Mouse (Mus musculus): Measurements from ENCODE around the gene Tstd2. TPM values are rescaled to one million over a fixed set of nuclear protein-coding genes. Genes with fewer than 3 reads are reported as not detected.

Gene Tstd2
- total and polyA plus RNA-seq, 3 experiments, result 27.8 to 30.1 TPM; not detected in 1

DNA sequence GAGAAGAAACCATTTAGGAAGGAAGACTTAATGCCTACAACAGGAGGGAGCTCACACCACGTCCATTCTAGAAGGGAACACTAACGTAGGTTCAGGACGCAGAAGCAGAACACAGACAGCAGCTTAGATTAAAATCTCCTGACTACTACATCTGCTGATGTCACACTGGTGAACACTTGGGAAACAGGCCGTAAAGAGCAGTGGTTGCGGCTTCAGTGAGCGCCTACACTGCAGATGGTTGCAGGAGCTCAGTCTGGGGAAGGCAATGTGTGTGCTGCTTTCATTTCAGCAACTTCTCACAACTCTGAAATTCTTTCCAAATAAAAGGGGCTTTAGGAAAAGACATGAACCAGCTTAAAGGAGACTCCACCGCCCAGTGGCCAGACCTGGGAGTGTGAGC lies 39.0 kb upstream of the Tstd2 start:
- DNase-seq (ENCODE audit: low read depth, low spot score), result no peak
- TF ChIP-seq KAT2A (conservative IDR thresholded peaks at IDR 0.05; ENCODE audit: low read depth, low read length), result no peak
- TF ChIP-seq E2F4 (IDR thresholded peaks at IDR 0.05; ENCODE audit: borderline replicate concordance, low read depth, low read length), result no peak
- TF ChIP-seq CHD1 (IDR thresholded peaks at IDR 0.05; ENCODE audit: low read depth, low read length), result no peak
- Histone ChIP-seq H3K27me3 (ENCODE audit: control insufficient read depth in 1 of 2, insufficient read depth in 2 of 2, low read length in 2 of 2) (no peaks in the 10 kb centered on the region), H3K79me2 (ENCODE audit: control insufficient read depth, insufficient read depth, low read length, poor library complexity) (no peaks in the 10 kb centered on the region), H3K36me3 (ENCODE audit: control insufficient read depth in 1 of 2, insufficient read depth in 2 of 2, low read length in 2 of 2) (peaks cover 0 to 11% of the 10 kb centered on the region in 2 experiments; a peak in 2 of 4 replicates), H3K9me3 (replicated peaks; ENCODE audit: insufficient read depth, low read length) (no peaks in the 10 kb centered on the region), H3K27ac (ENCODE audit: control insufficient read depth, low read depth, low read length) (no peak overlapping the region), H3K4me1 (ENCODE audit: control insufficient read depth in 1 of 2, insufficient read depth in 2 of 2, low read length in 2 of 2) (no peaks in the 10 kb centered on the region), H3K9ac (ENCODE audit: control insufficient read depth, low read depth, low read length, poor library complexity, severe bottlenecking) (no peak overlapping the region), H3K4me3 (ENCODE audit: control insufficient read depth in 1 of 2, insufficient read depth in 1 of 2, low read depth in 2 of 2, low read length in 2 of 2) (no peak overlapping the region)

DNA sequence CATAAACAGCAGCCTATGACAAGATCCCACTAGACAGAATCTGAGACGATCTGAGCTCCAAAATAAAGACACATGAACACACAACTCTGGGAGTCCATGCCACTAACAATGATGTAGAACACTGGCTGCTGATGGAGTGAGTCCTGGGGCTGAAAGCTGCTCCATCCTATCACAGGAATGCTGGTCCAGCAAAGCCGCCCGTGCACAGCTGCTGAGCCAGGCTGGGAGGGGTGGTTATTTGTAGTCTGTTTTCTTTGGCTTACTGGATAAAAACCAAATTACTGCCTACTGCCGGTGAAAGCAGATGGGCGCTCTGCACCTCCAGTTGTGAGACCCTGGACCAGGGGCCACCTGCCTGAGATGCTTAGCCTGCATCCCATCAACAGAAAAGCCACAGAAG lies 38.5 kb upstream of the Tstd2 start:
- TF ChIP-seq MAFK (IDR thresholded peaks at IDR 0.05; ENCODE audit: borderline replicate concordance, low read depth, low read length), result no peak
- TF ChIP-seq TCF12 (IDR thresholded peaks at IDR 0.05; ENCODE audit: low read depth, low read length), result no peak
- no peak for TF ChIP-seq SMC3 (IDR thresholded peaks at IDR 0.05; ENCODE audit: low read depth, low read length)
- no peak for TF ChIP-seq MAX (IDR thresholded peaks at IDR 0.05; ENCODE audit: low read length)
- H3K79me2 ChIP-seq (ENCODE audit: control insufficient read depth, insufficient read depth, low read length, poor library complexity), result no peaks in the 10 kb centered on the region
- DNase-seq (ENCODE audit: low read depth, low spot score), result no peak
- no peak overlapping the region for H3K27ac ChIP-seq (ENCODE audit: control insufficient read depth, low read depth, low read length)
- H3K9ac ChIP-seq (ENCODE audit: control insufficient read depth, low read depth, low read length, poor library complexity, severe bottlenecking), result no peak overlapping the region
- peaks cover under 1 to 14% of the 10 kb centered on the region in 2 experiments; a peak in 3 of 4 replicates for H3K36me3 ChIP-seq (ENCODE audit: control insufficient read depth in 1 of 2, insufficient read depth in 2 of 2, low read length in 2 of 2)
- no peaks in the 10 kb centered on the region for H3K9me3 ChIP-seq (replicated peaks; ENCODE audit: insufficient read depth, low read length)
- H3K4me1 ChIP-seq (ENCODE audit: control insufficient read depth in 1 of 2, insufficient read depth in 2 of 2, low read length in 2 of 2), result peaks cover under 1 to 2% of the 10 kb centered on the region in 2 experiments; a peak in 2 of 4 replicates
- H3K27me3 ChIP-seq (ENCODE audit: control insufficient read depth in 1 of 2, insufficient read depth in 2 of 2, low read length in 2 of 2), result no peaks in the 10 kb centered on the region
- no peak overlapping the region for H3K4me3 ChIP-seq (ENCODE audit: control insufficient read depth in 1 of 2, insufficient read depth in 1 of 2, low read depth in 2 of 2, low read length in 2 of 2)

DNA sequence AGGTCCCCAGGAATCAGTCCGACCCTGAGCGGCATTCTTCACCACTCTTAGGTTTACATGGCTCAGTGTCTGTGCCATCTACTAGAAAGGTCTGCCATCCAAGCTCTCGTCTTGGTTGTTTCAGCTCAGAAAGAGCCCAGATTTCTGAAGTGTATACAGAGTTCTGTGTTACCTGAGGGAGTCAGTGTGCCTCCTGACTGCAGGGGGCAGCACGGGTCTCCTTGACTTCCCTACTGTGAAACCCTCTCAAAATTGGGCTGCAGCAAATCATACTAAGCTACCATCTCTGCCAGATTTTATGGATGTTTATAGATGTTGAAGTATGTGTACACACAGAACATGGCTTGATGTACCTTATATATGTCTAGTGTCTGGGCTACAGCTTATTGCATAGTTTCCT lies 37.8 kb upstream of the Tstd2 start:
- Histone ChIP-seq H3K9ac (ENCODE audit: control insufficient read depth, low read depth, low read length, poor library complexity, severe bottlenecking) (no peak overlapping the region), H3K36me3 (ENCODE audit: control insufficient read depth in 1 of 2, insufficient read depth in 2 of 2, low read length in 2 of 2) (peaks cover 5 to 20% of the 10 kb centered on the region in 2 experiments; a peak in 3 of 4 replicates), H3K9me3 (replicated peaks; ENCODE audit: insufficient read depth, low read length) (no peaks in the 10 kb centered on the region), H3K27me3 (ENCODE audit: control insufficient read depth in 1 of 2, insufficient read depth in 2 of 2, low read length in 2 of 2) (no peaks in the 10 kb centered on the region), H3K4me3 (ENCODE audit: control insufficient read depth in 1 of 2, insufficient read depth in 1 of 2, low read depth in 2 of 2, low read length in 2 of 2) (no peak overlapping the region), H3K4me1 (ENCODE audit: control insufficient read depth in 1 of 2, insufficient read depth in 2 of 2, low read length in 2 of 2) (peaks cover 2 to 3% of the 10 kb centered on the region in 2 experiments; a peak in 2 of 4 replicates), H3K79me2 (ENCODE audit: control insufficient read depth, insufficient read depth, low read length, poor library complexity) (no peaks in the 10 kb centered on the region), H3K27ac (ENCODE audit: control insufficient read depth, low read depth, low read length) (no peak overlapping the region)
- peak; percentile 35 for DNase-seq (ENCODE audit: low read depth, low spot score)
- peak; percentile 39 to 50 (median 42) for TF ChIP-seq CTCF (IDR thresholded peaks at IDR 0.05 in 2 of 3, conservative IDR thresholded peaks at IDR 0.05 in 1 of 3; ENCODE audit: control insufficient read depth in 1 of 3, insufficient read depth in 1 of 3, low read depth in 2 of 3, low read length in 3 of 3, poor library complexity in 1 of 3, severe bottlenecking in 1 of 3)
- TF ChIP-seq MYC (IDR thresholded peaks at IDR 0.05; ENCODE audit: low read depth, low read length), result no peak
- TF ChIP-seq MAX (IDR thresholded peaks at IDR 0.05; ENCODE audit: low read length), result no peak

DNA sequence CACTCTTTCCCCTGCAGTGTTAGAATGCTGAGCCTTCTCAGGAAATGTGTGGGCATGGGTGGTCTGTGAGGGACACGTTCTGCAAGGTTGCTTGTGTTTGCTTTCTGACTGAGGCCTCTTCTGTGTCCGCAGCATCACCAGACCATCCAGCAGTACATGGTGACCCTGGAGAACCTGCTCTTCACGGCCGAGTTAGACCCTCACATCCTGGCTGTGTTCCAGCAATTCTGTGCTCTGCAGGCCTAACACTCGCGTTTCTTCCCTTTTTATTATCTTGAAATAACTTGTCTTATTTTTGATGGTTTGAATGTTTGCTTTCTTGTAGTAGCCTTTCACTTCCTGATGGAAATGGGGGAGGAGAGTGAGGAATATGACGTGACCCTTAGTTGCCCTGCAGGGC lies 33.3 kb upstream of the Tstd2 start:
- peak; percentile 52 for DNase-seq (ENCODE audit: low read depth, low spot score)
- no peak overlapping the region for H3K27ac ChIP-seq (ENCODE audit: control insufficient read depth, low read depth, low read length)
- H3K79me2 ChIP-seq (ENCODE audit: control insufficient read depth, insufficient read depth, low read length, poor library complexity), result no peaks in the 10 kb centered on the region
- no peaks in the 10 kb centered on the region for H3K27me3 ChIP-seq (ENCODE audit: control insufficient read depth in 1 of 2, insufficient read depth in 2 of 2, low read length in 2 of 2)
- no peak for TF ChIP-seq ZKSCAN1 (IDR thresholded peaks at IDR 0.05; ENCODE audit: low read depth, low read length)
- peak; percentile 28; the same call in 1 of the 2 replicates for TF ChIP-seq SIN3A (IDR thresholded peaks at IDR 0.05; ENCODE audit: low read length)
- no peak for TF ChIP-seq USF1 (IDR thresholded peaks at IDR 0.05; ENCODE audit: low read depth, low read length)
- TF ChIP-seq RAD21 (IDR thresholded peaks at IDR 0.05; ENCODE audit: low read depth, low read length), result no peak
- no peak for TF ChIP-seq POLR2AphosphoS5 (IDR thresholded peaks at IDR 0.05; ENCODE audit: borderline replicate concordance, low read depth, low read length)
- TF ChIP-seq JUND (IDR thresholded peaks at IDR 0.05; ENCODE audit: low read depth, low read length), result no peak
- no peak for TF ChIP-seq USF2 (IDR thresholded peaks at IDR 0.05; ENCODE audit: borderline replicate concordance in 1 of 2, insufficient read depth in 1 of 2, low read depth in 1 of 2, low read length in 2 of 2)
- H3K9me3 ChIP-seq (replicated peaks; ENCODE audit: insufficient read depth, low read length), result no peaks in the 10 kb centered on the region
- H3K36me3 ChIP-seq (ENCODE audit: control insufficient read depth in 1 of 2, insufficient read depth in 2 of 2, low read length in 2 of 2), result peaks cover 5 to 37% of the 10 kb centered on the region in 2 experiments; a peak in 3 of 4 replicates
- no peak overlapping the region for H3K4me3 ChIP-seq (ENCODE audit: control insufficient read depth in 1 of 2, insufficient read depth in 1 of 2, low read depth in 2 of 2, low read length in 2 of 2)
- H3K4me1 ChIP-seq (ENCODE audit: control insufficient read depth in 1 of 2, insufficient read depth in 2 of 2, low read length in 2 of 2), result peaks cover 2 to 3% of the 10 kb centered on the region in 2 experiments; a peak in 2 of 4 replicates
- no peak overlapping the region for H3K9ac ChIP-seq (ENCODE audit: control insufficient read depth, low read depth, low read length, poor library complexity, severe bottlenecking)

Measured in MEL (cell line).